Mouse (Mus musculus) kidney, adult 2 months (tissue): ENCODE measurements around the gene Ikbke.

Experiments used
- CTCF ChIP-seq: fragments of 200-500 bp; conservative IDR thresholded peaks from 2 replicates; pipeline ENCODE4 v1.5.1; 2011; ENCODE audit warnings: low read depth, mild to moderate bottlenecking, control low read depth, low read length, moderate library complexity, mixed read lengths; ENCODE audit not compliant: insufficient read depth, insufficient read length
- POLR2A ChIP-seq: fragments of 200-500 bp; IDR thresholded peaks from one replicate; pipeline ENCODE4 v1.6.1; 2011; ENCODE audit warnings: low read depth, low read length, control low read depth

GRCm38 (mm10) chr1:131293922-131294250, 14.5 kb upstream of the Ikbke start:
- no peak for TF ChIP-seq CTCF
- no peak for TF ChIP-seq POLR2A
